Mouse (Mus musculus) c-Kit-positive CD71-positive TER-119-negative erythroid progenitor cells, embryonic 14.5 days (primary cell): ENCODE results near the gene Ccdc186.

Source experiments
- DNase-seq: peaks from one replicate; pipeline ENCODE4 v3.0.0-alpha.2; 2013; ENCODE audit warnings: low read depth

Gene Ccdc186

DNA sequence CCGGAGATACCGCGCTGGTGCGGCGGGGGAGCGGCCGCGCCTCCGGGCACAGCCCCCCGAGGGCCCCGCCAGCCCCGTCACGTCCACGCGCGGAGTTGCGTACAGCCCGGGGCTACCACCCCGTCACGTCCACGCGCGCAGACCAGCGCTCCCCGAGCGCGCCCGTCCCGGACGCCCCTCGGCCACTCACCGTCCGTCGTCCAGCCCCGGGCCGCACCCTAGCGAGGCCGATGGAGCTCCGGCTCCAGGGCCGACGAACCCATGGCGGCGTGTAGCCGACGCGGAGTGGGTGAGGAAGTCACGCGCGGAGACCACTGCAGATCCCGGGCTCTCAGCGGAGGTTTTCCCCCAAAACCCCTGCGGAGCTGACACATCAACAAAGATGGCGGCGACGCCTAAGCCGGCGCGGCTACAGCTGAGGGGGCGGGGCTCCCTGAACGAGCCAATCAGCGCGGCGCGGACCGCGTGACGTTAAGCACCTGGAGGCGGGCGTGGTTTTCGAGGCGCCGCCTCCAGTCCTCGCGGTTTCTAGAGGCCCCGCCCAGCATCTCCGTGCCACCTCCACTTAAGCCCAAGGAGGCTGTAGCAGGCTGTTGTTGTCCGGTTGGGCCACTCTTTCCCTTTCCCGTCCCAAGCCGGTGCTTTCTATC, at the start of gene Ccdc186:
TSS of gene Ccdc186 (minus strand) at position 393 of the 650 bp plus-strand sequence.
- DNase-seq: peak; percentile 85

DNA sequence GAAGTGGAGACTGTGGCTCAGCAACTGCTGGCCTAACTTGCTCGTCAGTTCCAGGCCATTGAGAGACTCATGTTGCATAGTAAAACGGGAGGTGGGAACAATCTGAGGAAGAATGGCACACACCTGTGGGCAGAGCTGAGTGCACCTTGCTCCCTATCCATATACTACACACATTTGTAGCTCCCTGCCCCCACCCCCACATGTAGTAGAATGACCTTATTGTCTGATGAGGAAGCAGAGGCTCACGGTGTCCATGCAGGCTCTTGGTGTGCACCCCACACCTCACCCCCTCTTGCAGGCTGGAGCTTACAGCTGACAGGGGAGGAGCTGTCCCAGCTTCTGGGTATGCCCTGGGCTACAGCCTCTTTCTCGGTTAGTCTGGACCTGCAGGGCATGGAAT, 45.7 kb upstream of the Ccdc186 start:
- no peak for DNase-seq

GRCm38 (mm10) chr19:56856455-56856854, 34.5 kb upstream of the Ccdc186 start:
- no peak for DNase-seq

DNA sequence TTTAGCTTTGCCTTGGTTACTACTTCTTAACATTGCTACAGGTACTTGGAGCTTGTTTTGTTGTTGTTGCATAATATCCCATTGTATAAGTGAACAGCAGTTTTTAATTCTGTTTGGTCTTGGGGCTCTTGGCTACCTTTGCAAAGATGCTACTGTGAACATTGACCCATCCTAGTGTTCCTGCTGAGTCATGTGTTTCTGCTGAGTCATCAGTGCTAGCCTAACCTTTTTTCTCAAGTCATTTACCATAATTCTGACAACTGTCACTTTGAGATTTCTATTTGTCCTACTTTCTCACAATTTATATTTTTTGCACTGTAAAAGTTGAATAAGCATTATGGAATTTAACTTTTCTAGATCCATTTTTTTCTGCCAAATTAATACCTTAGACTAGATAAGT, 30.6 kb upstream of the Ccdc186 start:
- no peak for DNase-seq

DNA sequence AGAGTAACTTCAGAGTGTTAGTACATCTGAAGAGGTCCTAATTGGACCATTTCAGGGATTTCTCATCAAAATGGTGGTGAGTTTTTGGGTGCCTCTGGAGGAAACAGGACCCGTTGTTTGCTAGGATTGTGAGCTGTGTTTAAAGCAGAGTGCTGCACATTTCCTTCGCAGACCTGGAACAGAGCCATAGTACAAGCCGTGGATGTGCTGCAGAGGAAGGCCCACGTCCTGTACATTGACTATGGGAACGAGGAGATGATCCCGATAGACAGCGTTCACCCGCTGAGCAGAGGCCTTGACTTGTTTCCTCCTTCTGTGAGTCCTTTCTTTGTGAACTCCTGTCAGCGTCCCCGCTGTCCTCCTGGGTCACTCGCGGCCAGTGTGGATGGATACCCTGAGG, 21.0 kb upstream of the Ccdc186 start:
- DNase-seq: no peak

DNA sequence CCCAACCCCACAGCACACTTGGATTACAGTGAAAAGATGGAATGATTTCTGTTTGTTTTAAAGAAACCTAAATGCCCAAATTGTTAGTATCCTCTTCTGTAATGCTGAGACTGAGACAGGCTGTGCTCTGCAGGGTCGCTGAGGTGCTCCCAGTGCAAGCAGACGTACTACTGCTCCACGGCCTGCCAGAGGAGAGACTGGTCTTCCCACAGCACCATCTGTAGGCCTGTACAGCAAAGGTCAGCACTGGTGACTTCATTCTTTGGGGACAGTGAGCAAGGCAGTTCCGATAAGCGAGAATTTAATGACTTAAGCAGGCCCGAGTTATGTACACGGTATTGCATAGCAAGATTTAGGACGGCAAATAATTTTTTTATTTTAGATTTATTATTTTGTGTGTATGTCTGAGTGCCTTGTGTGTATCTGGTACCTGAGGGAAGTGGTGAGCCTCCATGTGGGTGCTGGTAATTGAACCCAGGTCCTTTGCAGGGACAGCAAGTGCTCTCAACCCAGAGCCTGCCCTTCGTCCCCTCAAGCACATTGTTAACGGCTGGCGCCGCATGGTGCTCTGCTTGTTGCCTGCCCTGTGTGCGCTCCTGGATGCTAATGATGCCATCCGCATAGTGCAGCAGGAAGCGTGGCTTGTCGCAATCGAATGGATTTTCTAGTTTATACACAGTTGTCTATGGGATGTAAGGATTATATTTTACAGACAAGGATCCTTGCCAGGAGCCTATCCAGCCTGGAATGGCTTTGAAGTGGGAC, 17.1 kb upstream of the Ccdc186 start:
- DNase-seq: no peak

DNA sequence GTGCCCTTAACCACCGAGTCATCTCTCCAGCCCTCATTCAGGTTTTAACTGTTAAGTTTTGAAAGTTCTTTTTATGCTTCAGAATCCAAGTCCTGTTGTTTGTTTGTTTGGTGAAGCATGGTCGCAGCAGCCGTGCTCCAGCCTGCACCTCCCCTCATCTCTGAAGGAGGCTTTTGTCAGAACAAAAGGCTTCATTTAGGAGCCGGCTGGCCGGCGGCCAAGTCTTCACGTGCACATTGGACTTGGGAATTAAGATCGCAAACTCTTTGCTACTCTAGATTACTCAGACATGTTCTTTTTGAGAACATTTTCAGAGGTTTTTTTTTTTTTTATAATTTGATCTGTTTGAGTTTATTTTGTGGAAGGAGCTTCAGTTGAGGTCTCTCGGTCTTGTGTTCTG, 13.3 kb upstream of the Ccdc186 start:
- no peak for DNase-seq

DNA sequence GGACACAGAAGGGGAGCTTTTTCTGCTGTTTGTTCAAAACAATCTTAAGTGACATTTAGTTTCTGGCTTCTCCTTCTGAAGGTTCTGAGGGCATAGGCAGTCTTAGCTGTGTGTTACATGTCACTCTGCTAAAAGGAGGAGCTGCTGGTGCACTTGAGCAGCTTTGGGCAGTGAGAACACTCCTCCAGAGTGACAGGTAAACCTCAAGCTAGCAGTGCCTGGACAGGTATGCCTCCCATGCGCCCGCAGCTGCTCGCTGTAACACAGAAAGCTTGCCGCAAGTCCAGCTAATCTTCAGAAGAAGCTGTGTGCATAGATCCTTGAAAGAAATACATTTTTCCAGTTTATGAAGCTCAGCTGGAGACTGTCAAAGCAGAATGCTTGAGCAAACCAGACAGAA, 8.2 kb upstream of the Ccdc186 start:
- DNase-seq: no peak

DNA sequence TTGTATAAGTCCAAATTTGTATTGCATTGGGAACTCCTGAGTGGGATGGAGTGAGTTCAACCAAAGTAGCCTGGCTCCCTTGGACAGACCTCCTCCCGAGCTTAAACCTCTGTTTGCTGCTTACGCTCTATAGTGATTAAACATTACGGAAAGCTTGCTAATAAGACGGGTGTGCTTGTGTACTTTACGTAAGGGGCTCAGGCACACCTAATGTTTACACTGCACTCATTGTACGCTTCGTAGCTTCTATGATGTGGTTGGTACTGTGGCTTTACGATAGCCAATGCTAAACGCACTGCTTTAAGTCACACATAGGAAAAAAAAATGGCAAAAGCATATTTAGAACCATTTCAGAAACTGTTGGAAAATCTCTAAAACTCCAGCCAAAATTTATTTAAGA, 7.3 kb upstream of the Ccdc186 start:
- DNase-seq: no peak

- no peak for DNase-seq
Observed at GRCm38 (mm10) chr19:56828305-56828704, 6.3 kb upstream of the Ccdc186 start.

- no peak for DNase-seq
Observed at GRCm38 (mm10) chr19:56826047-56826631, 4.1 kb upstream of the Ccdc186 start, which contains the start of gene Tdrd1. TSS of gene Tdrd1 (plus strand) at chr19:56826209.

DNA sequence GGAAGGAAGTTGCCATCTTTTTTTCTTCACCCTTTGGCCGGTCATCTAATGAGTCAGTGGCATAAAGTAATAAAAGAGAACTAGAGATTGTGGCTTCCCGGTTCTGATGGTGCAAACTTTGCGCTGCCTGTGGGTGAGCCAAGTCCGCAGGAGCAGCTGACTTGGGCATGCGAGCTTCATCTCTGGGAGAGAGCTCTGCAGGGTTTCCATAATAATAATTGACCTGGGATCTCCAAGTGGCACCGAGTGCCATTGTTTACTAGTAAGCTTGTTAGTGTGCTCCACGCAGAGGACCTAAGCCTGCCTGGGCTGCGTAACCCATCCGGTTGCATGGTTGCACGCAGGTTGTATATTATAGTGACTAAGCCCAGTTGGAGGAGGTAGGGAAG, 452 bp upstream of the Ccdc186 start:
- DNase-seq: no peak

DNA sequence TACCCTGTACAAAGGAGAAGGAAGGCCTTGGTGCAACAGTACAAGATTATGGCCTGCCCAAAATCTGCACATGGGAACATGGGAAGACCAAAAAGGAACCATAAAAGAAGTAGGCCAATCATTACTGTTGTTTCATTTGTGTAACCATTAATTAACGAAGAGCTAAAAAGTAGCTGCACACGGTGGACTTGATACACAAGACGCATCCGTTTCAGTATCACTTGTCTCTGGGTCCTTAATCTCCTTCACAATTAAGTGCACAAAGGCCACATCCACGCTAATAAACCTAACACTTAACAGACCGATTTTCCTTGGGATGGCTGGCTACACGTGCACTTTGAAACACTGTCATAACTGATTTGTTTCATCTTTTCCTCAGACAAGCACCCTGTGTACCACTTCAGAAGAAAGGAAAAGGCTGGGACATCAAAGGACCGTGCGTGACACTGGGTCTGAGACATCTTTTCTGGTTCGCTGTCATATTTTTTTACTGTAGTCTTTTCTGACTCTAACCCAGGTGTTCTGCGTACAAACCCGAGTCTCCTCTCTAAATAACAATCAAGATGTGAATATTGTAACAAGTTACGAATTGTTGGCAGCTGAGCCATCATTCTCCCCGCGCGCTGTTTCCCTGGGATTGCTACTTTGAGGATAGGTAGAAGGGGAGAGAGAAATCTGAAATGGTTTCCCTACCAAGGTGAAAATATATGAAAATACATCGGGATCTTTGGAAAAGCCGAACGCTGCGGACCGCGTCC, 771 bp downstream of the Ccdc186 start:
- DNase-seq: no peak

GRCm38 (mm10) chr19:56817851-56818526, 4.0 kb downstream of the Ccdc186 start:
- no peak for DNase-seq

GRCm38 (mm10) chr19:56813360-56813759, 8.6 kb downstream of the Ccdc186 start:
- no peak for DNase-seq

- DNase-seq: peak; percentile 65
Observed at GRCm38 (mm10) chr19:56811590-56811989, 10.4 kb downstream of the Ccdc186 start.

DNA sequence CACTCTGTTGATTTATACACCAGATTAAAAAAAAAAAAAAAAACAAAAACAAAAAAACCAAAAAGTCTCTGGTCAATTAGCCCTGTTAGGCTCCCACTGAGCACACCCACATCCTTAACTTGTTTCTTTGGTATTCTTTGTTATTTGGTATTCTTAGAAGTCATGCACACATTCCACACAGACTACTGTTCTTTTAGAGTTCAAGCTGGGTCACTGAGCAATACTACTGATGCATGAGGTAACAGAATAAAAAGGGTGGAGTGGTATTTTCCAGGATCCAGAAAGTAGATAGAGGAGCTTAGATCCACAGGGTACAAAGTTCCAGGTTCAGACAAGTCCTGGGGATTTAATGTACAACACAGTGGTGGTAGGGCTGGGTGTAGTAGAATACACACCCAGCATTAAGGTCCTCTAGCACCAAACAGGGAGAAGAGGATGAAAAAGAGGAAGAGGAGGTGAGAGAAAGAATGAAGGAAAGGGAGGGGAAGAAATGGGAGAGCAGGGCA, 11.3 kb downstream of the Ccdc186 start:
- no peak for DNase-seq

GRCm38 (mm10) chr19:56808771-56809170, 13.2 kb downstream of the Ccdc186 start:
- no peak for DNase-seq

DNA sequence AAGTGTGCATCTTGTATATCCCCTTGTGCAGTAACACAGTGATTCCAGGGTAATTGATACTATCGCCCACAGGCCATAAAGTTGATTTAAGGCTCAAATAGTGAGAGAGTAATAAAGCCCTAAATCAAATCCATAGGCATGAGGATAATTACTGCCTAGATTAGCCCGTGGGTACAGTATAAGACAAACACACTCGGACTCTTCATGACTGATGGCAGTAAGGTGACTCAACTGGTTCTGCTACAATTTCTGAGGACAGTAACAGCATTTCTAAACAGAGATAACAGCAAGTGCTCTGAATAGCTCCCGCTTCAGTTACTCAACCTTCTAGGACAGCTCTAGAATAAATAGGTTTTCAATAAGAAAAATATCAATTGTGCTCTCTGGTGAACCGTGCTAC, 14.9 kb downstream of the Ccdc186 start:
- DNase-seq: no peak

DNA sequence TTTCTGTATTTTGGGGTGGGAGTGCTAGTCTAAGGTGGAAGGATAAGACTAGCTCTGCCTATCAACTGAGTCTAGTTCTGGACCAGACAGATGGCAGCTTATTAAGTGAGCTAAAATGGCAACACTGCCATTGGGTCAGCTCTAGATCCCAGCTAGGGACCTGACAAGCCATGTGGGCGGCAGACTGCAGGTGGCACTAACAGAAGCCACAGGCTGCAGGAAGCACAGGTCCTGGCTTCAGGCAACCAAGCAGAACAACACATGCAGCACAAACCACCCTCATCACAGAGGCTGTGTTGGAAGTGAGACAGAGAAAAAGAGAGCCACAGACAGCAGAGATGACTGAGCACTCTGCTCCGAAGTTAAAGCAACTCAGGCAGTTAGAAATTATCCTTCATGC, 16.6 kb downstream of the Ccdc186 start:
- DNase-seq: no peak

GRCm38 (mm10) chr19:56802352-56802746, 19.6 kb downstream of the Ccdc186 start:
- DNase-seq: no peak
